Mouse (Mus musculus) stomach, embryonic 14.5 days (tissue): ENCODE measurements around the gene Dcbld2. TPM values are rescaled to one million over a fixed set of nuclear protein-coding genes. Genes with fewer than 3 reads are reported as not detected.

ENCODE experiments used
- ATAC-seq: fragments of 200-750 bp; cut with Nextera tagmentation; 2 replicates; pipeline ENCODE4 v1.8.0; 2017; ENCODE audit warnings: low read depth, moderate TSS enrichment; ENCODE audit not compliant: insufficient number of reproducible peaks, insufficient read depth, low FRiP score
- H3K27ac ChIP-seq: fragments of 300-500 bp; sonication (generic); 2 replicates; pipeline ENCODE4 v1.5.1; 2014; ENCODE audit warnings: mild to moderate bottlenecking, low read length, moderate library complexity, mixed read lengths
- H3K27me3 ChIP-seq: fragments of 300-500 bp; sonication (generic); 2 replicates; pipeline ENCODE4 v1.6.1; 2014; ENCODE audit warnings: low read length, control low read depth, mixed read lengths; ENCODE audit not compliant: control insufficient read depth, insufficient read depth
- H3K36me3 ChIP-seq: fragments of 300-500 bp; sonication (generic); 2 replicates; pipeline ENCODE4 v1.6.1; 2014; ENCODE audit warnings: mild to moderate bottlenecking, control low read depth, low read length, moderate library complexity, mixed read lengths; ENCODE audit not compliant: control insufficient read depth, insufficient read depth
- H3K4me1 ChIP-seq: fragments of 300-500 bp; sonication (generic); 2 replicates; pipeline ENCODE4 v1.6.1; 2014; ENCODE audit warnings: low read length, control low read depth, mixed read lengths; ENCODE audit not compliant: control insufficient read depth, insufficient read depth
- H3K4me2 ChIP-seq: fragments of 300-500 bp; sonication (generic); replicated peaks from 2 replicates; pipeline ENCODE4 v1.6.1; 2014; ENCODE audit warnings: low read depth, low read length, control low read depth
- H3K4me3 ChIP-seq: fragments of 300-500 bp; sonication (generic); 2 replicates; pipeline ENCODE4 v1.5.1; 2014; ENCODE audit warnings: low read depth, low read length, control low read depth
- H3K9ac ChIP-seq: fragments of 300-500 bp; sonication (generic); replicated peaks from 2 replicates; pipeline ENCODE4 v1.6.1; 2014; ENCODE audit warnings: low read depth, mild to moderate bottlenecking, control low read depth, low read length, moderate library complexity, mixed read lengths
- H3K9me3 ChIP-seq: fragments of 300-500 bp; sonication (generic); 2 replicates; pipeline ENCODE4 v1.6.1; 2016; ENCODE audit warnings: low read depth, low read length, control low read depth; ENCODE audit not compliant: control insufficient read depth
- WGBS: fragments of 180-500 bp; shearing (Covaris S2); extraction: QIAGEN DNeasy Blood & Tissue Kit; methylation state at CpG from one replicate; pipeline ENCODE4 v1.1.7; 2014; 5-methylcytosine and 5-hydroxymethylcytosine counted together
- polyA plus RNA-seq: library from polyadenylated mRNA; unstranded; fragments of >200 nt; fragmentation: Nextera tagmentation; extraction: Ambion mirVana; gene quantifications from 2 replicates; pipeline ENCODE4 v1.2.1, GENCODE M21; 2014

Dcbld2 gene
- polyA plus RNA-seq, 1 experiment from 2014 or later = 12.5 TPM

DNA sequence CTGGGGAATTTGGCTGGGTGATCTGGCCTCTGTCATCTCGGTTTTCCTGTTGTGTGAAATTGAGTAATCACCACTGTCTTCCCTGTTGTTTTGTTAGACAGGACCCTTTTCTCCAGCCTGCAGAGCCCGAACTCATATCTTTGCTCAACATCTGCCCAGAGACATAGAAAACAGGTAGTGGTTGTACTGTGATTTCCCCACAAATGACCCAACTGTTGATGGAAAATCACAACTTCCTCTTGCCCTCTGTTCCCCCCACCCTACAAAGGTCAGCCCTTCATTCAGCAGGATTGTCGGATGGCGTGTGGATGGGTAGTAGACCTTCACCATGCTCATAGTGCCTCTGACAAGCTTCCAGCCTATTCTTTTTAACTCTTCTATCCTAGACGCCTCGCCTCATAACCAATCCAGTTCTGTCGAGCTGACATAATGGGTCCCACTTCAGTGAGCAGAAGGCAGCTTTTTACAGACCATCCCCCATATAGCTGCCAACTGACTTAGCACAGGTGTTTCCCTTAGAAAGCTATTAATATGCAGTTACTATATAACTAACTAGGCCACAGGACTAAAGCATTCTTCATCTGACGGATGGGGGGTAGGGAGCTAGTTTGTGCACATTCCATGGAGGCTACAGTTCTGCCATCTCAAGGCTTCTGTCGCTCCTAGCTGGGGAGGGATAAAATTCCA is 73.1 kb downstream of the Dcbld2 start:
- Histone ChIP-seq H3K4me1 (no peaks in the 10 kb centered on the region), H3K27me3 (no peaks in the 10 kb centered on the region), H3K36me3 (no peaks in the 10 kb centered on the region), H3K9me3 (peaks cover 3% of the 10 kb centered on the region; the same call in 1 of the 2 replicates), H3K4me2 (no peak overlapping the region), H3K27ac (no peak overlapping the region; the same call in 1 of the 2 replicates), H3K4me3 (no peak overlapping the region), H3K9ac (no peak overlapping the region)
- WGBS = 68% methylated on average over 9 of the region's 9 CpGs
- no peak for ATAC-seq

DNA sequence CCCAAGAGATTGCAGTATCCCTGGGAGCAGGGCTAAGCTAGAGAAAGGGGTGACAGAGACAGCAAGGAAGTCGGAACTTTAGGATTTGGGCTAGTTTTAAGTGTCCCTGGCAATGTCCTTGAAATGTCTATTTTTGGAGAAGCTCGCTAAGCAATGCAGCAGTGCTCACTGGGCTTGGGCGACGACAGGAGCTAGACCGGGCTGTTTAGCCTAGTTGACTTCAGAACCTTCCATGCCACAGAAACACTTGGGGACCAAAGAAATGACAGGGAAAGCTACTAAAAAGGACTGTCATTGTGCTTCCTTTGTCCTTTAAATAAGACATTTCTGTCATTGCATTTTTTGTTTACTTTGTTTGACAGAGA is 73.6 kb downstream of the Dcbld2 start:
- 75% methylated on average over 5 of the region's 5 CpGs for WGBS

GRCm38 (mm10) chr16:58482296-58482695 is 74.1 kb downstream of the Dcbld2 start:
- H3K36me3 ChIP-seq = no peaks in the 10 kb centered on the region
- no peak overlapping the region for H3K27ac ChIP-seq
- ATAC-seq = no peak
- no peak overlapping the region for H3K4me2 ChIP-seq
- H3K4me1 ChIP-seq = no peaks in the 10 kb centered on the region
- H3K4me3 ChIP-seq = no peak overlapping the region
- H3K9me3 ChIP-seq = peaks cover 3% of the 10 kb centered on the region; the same call in 1 of the 2 replicates
- 53% methylated on average over 3 of the region's 3 CpGs for WGBS
- H3K27me3 ChIP-seq = no peaks in the 10 kb centered on the region
- no peak overlapping the region for H3K9ac ChIP-seq

More for the DNA sequence above, 73.6 kb downstream of the Dcbld2 start:
- Histone ChIP-seq H3K4me3 (no peak overlapping the region), H3K27me3 (no peaks in the 10 kb centered on the region), H3K4me1 (no peaks in the 10 kb centered on the region), H3K36me3 (no peaks in the 10 kb centered on the region), H3K9ac (no peak overlapping the region), H3K4me2 (no peak overlapping the region), H3K27ac (no peak overlapping the region), H3K9me3 (peaks cover 3% of the 10 kb centered on the region; the same call in 1 of the 2 replicates)
- ATAC-seq = no peak

GRCm38 (mm10) chr16:58487861-58488260 is 79.6 kb downstream of the Dcbld2 start:
- Histone ChIP-seq H3K4me2 (no peak overlapping the region), H3K27ac (no peak overlapping the region), H3K4me1 (no peaks in the 10 kb centered on the region), H3K9me3 (no peaks in the 10 kb centered on the region), H3K36me3 (no peaks in the 10 kb centered on the region), H3K9ac (no peak overlapping the region), H3K4me3 (no peak overlapping the region), H3K27me3 (no peaks in the 10 kb centered on the region)
- no peak for ATAC-seq
- WGBS = 83% methylated on average over 6 of the region's 6 CpGs

DNA sequence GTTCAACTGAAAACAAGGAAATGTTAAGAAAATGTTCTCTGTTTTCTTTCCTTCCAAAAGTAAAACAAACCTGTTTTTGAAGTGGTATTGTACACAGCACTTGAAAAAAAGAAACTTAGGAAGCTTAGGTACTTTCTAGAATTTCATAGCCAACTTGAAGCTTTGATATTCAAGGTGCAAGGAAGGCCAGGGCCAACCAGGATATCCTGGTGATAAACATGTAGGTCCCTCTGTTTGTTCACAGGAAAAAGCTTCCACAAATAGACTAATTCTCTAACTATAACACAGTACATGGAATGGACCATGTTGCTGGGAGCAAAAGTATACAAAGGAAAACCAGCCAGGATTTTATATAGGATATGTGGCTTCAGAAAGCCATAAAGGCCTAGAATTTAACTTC is 88.5 kb downstream of the Dcbld2 start:
- no peaks in the 10 kb centered on the region for H3K9me3 ChIP-seq
- peaks cover 11% of the 10 kb centered on the region for H3K4me1 ChIP-seq
- H3K36me3 ChIP-seq = no peaks in the 10 kb centered on the region
- H3K4me2 ChIP-seq = no peak overlapping the region
- no peak for ATAC-seq
- no peak overlapping the region for H3K27ac ChIP-seq
- no peaks in the 10 kb centered on the region for H3K27me3 ChIP-seq
- H3K4me3 ChIP-seq = no peak overlapping the region
- H3K9ac ChIP-seq = no peak overlapping the region

DNA sequence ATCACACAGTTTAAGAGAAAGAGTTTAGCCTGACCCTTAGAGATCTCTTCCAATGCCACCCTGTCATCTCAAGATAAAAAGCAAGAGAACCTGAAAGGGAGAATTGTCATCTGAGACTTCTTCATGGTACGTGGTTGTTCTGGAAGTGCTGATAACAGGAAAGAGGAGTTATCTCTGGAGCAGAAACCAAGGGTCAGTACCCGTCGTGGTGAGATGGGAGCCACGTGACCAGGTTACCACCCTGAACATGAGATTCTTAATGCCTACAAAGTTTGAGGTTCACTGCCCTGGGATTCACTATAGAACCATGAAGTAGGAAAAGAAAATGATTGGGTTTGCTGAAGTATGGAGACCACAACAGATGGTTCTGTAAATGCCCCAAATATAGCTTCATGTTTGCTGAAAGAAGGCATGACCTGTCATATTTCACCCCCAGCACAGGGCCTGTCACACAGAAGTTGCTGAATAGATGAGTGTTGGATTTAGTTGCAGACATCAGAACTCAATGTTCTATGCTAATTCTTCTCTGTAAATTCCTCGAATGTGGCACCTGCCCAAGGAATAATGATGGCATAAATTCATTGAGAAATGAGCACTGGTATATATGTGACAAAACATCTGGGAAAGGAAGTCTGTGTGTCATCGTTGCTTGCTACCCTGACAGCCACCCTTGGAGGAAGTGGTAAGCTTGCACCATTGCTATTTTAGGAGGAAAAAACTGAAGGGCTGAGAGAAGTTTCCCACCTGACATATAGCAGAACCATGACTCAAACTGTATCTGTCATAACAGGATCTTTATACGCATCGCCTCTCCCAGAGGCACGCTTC is 89.9 kb downstream of the Dcbld2 start:
- Histone ChIP-seq H3K4me1 (peaks cover 14% of the 10 kb centered on the region), H3K9me3 (no peaks in the 10 kb centered on the region), H3K36me3 (no peaks in the 10 kb centered on the region), H3K4me3 (no peak overlapping the region), H3K27ac (no peak overlapping the region), H3K9ac (no peak overlapping the region), H3K27me3 (no peaks in the 10 kb centered on the region), H3K4me2 (no peak overlapping the region)
- peak; percentile 71; the same call in 1 of the 2 replicates for ATAC-seq
- WGBS = 52% methylated on average over 9 of the region's 9 CpGs

- H3K27ac ChIP-seq = no peak overlapping the region
- WGBS = 38% methylated on average over 1 of the region's 1 CpGs
These were observed 90.9 kb downstream of the Dcbld2 start for GRCm38 (mm10) chr16:58499172-58499584.

GRCm38 (mm10) chr16:58499650-58500049 is 91.4 kb downstream of the Dcbld2 start:
- H3K27ac ChIP-seq = no peak overlapping the region
- H3K9me3 ChIP-seq = no peaks in the 10 kb centered on the region
- no peak overlapping the region for H3K9ac ChIP-seq
- no peaks in the 10 kb centered on the region for H3K36me3 ChIP-seq
- no peak for ATAC-seq
- WGBS = 78% methylated on average over 5 of the region's 5 CpGs
- no peak overlapping the region for H3K4me2 ChIP-seq
- H3K27me3 ChIP-seq = no peaks in the 10 kb centered on the region
- peaks cover 14% of the 10 kb centered on the region for H3K4me1 ChIP-seq
- H3K4me3 ChIP-seq = no peak overlapping the region

More at GRCm38 (mm10) chr16:58499172-58499584, 90.9 kb downstream of the Dcbld2 start:
- H3K36me3 ChIP-seq = no peaks in the 10 kb centered on the region
- no peak for ATAC-seq
- H3K4me3 ChIP-seq = no peak overlapping the region
- H3K9me3 ChIP-seq = no peaks in the 10 kb centered on the region
- H3K27me3 ChIP-seq = no peaks in the 10 kb centered on the region
- H3K4me2 ChIP-seq = no peak overlapping the region
- no peak overlapping the region for H3K9ac ChIP-seq
- H3K4me1 ChIP-seq = peaks cover 14% of the 10 kb centered on the region
